8 mouse cellular contexts compared by ENCODE assay signal in the genomic region with DNA sequence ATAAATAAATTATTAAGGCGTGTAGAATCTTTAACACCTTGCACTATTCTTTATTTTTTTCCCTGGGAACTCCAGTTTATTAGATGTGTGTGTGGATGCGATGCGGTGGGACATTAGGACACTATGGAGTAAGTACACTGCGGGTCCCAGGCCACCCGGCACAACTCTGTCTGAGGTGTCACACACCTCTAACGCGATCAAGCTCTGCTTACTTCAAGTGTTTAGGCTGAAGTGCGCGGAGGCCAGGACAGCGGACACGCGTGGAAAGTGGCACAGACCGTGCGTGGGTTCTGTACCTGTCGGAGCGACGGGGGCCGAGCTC. TPM values are rescaled to one million over a fixed set of nuclear protein-coding genes. Genes with fewer than 3 reads are reported as not detected.
DNase-seq lines count a peak whose midpoint lies in the region; ATAC-seq and TF ChIP-seq lines count a peak whose summit lies in the region.

No protein-coding gene starts in this region.

- WGBS in liver, embryonic 11.5 days: 1% methylated on average over 18 of the region's 18 CpGs

- TF ChIP-seq POLR2A in testis, adult 2 months (IDR thresholded peaks at IDR 0.05; ENCODE audit: control insufficient read depth, low read depth, low read length): no peak

- DNase-seq in cerebellum, adult 8-10 months: no peak
- DNase-seq in testis, postnatal 10 days (ENCODE audit: low spot score): no peak
- DNase-seq in liver, embryonic 11.5 days (ENCODE audit: low spot score): no peak
- DNase-seq in frontal cortex, adult 2 months (ENCODE audit: extremely low spot score in 1 of 2, low spot score in 1 of 2): no peak
- no peak for DNase-seq in cerebellum, postnatal 10 days
- no peak for DNase-seq in spleen, adult 18-20 months

- no peaks in the 10 kb centered on the region for H3K27me3 ChIP-seq in testis, adult 2 months (ENCODE audit: control insufficient read depth, insufficient read depth, low read length)
- H3K27me3 ChIP-seq in liver, embryonic 11.5 days (replicated peaks; ENCODE audit: control insufficient read depth, insufficient read depth, low read length): no peaks in the 10 kb centered on the region

- peak; percentile 64 for ATAC-seq in cerebellum, adult (ENCODE audit: insufficient number of reproducible peaks, low FRiP score, low TSS enrichment)
- peak; percentile 69 for ATAC-seq in liver, embryonic 11.5 days (replicated peaks; ENCODE audit: low FRiP score)

- no peaks in the 10 kb centered on the region for H3K9me3 ChIP-seq in liver, embryonic 11.5 days (ENCODE audit: control insufficient read depth, low read length)

- peak overlapping the region; percentile 83 for H3K27ac ChIP-seq in testis, adult 2 months (ENCODE audit: control insufficient read depth, insufficient read depth, low read depth, low read length)
- H3K27ac ChIP-seq in liver, embryonic 11.5 days (ENCODE audit: low read depth, low read length): peak overlapping the region; percentile 74

- peak overlapping the region; percentile 89 for H3K4me2 ChIP-seq in liver, embryonic 11.5 days

- H3K4me1 ChIP-seq in testis, adult 2 months (ENCODE audit: control insufficient read depth, insufficient read depth, low read length): no peaks in the 10 kb centered on the region; the same call in 1 of the 2 replicates
- peaks cover 17% of the 10 kb centered on the region for H3K4me1 ChIP-seq in liver, embryonic 11.5 days (replicated peaks; ENCODE audit: control insufficient read depth, insufficient read depth, low read length)

- H3K36me3 ChIP-seq in testis, adult 2 months (ENCODE audit: control insufficient read depth, insufficient read depth, low read length): no peaks in the 10 kb centered on the region
- no peaks in the 10 kb centered on the region for H3K36me3 ChIP-seq in liver, embryonic 11.5 days (ENCODE audit: control insufficient read depth, insufficient read depth, low read length)

- peak overlapping the region; percentile 95 for H3K9ac ChIP-seq in liver, embryonic 11.5 days (ENCODE audit: low read depth, low read length)

- peak overlapping the region; percentile 94 for H3K4me3 ChIP-seq in testis, adult 2 months (ENCODE audit: control insufficient read depth, low read depth, low read length)
- peak overlapping the region; percentile 99 for H3K4me3 ChIP-seq in liver, embryonic 11.5 days (ENCODE audit: low read depth, low read length)

- no peak for TF ChIP-seq CTCF in testis, adult 2 months (IDR thresholded peaks at IDR 0.05; ENCODE audit: control insufficient read depth, insufficient read depth, insufficient replicate concordance, low read depth, low read length)

RNA-seq across cellular contexts. Expression of a gene that starts 0.4 kb away (rescaled TPM):
- polyA plus RNA-seq in testis, adult 2 months (2012; rRNA removed): 5.9 and 6.7 TPM in 2 replicates
- polyA plus RNA-seq in liver, embryonic 11.5 days (2014; fragmentation: Nextera tagmentation; extraction: Ambion mirVana): 18.5 and 23.5 TPM in 2 replicates
- 8.5 and 9.9 TPM in 2 replicates for polyA plus RNA-seq in frontal cortex, adult 2 months (2012; rRNA removed)

RNA-seq across cellular contexts. Expression of a gene that starts 44.3 kb away (rescaled TPM):
- 56.9 and 71.7 TPM in 2 replicates for polyA plus RNA-seq in testis, adult 2 months (2012; rRNA removed)
- polyA plus RNA-seq in liver, embryonic 11.5 days (2014; fragmentation: Nextera tagmentation; extraction: Ambion mirVana): 22.4 and 25.8 TPM in 2 replicates
- polyA plus RNA-seq in frontal cortex, adult 2 months (2012; rRNA removed): 38.1 and 41.5 TPM in 2 replicates
